Mouse (Mus musculus) bone marrow, adult 2 months (tissue): ENCODE measurements at regions not wholly inside any gene's neighbourhood (a gene's known extent, or its start where the extent isn't known, plus 50 kb on each side); places are given as distances from the start of the nearest gene placed in this dataset.

Experiments
- CTCF ChIP-seq: fragments of 200-500 bp; IDR thresholded peaks from 2 replicates; pipeline ENCODE4 v1.5.1; 2011; ENCODE audit warnings: low read length, control low read depth; ENCODE audit not compliant: control insufficient read depth, insufficient read depth
- POLR2A ChIP-seq: fragments of 200-500 bp; IDR thresholded peaks from 2 replicates; pipeline ENCODE4 v1.6.1; 2011; ENCODE audit warnings: low read depth, mild to moderate bottlenecking, control low read depth, low read length, borderline replicate concordance; ENCODE audit not compliant: control insufficient read depth

- no peak for TF ChIP-seq POLR2A
- TF ChIP-seq CTCF: no peak
Measured at GRCm38 (mm10) chr13:52188605-52189003, 342.1 kb downstream of the Gadd45g start.
